Mouse (Mus musculus) megakaryocyte, embryonic 14.5 days (primary cell): ENCODE results near the gene Gucd1.

Source experiments
- FLI1 ChIP-seq: IDR thresholded peaks from 2 replicates; pipeline ENCODE4 v1.6.1; 2012; ENCODE audit warnings: low read length, inconsistent platforms, mixed read lengths
- GATA1 ChIP-seq: IDR thresholded peaks from 3 replicates; pipeline ENCODE4 v1.6.1; 2012; ENCODE audit warnings: mixed read lengths, low read length, inconsistent platforms, borderline replicate concordance

DNA sequence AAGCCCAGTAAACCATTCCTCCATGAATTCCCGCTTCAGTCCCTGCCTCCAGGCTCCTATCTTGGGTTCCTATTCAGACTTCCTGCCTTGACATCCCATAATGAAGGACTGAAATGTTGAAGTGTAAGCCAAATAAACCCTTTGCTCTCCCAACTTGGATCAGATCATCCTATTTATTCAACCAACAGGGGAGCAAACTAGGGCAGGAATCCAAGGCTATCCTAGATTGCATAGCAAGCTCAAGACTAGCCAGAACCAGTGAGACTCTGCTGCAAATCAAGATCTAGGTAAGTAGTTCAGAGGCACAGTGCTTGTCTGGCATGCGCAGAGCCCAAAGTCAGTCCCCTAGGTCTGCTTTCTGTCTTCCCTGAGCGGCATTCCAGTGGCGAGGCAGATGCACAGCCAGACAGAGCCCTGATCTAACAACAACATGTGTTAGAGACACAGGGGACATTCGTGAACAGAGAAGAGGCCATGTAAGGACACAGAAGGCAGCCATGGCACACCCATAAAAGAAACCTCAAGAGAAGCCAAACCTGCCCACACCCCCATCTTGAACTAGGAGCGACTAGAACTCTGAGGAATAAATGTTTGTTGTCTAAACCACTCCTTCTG, 68.9 kb downstream of the Gucd1 start:
- TF ChIP-seq GATA1 (no peak), FLI1 (no peak)
